Mouse (Mus musculus) left cerebral cortex, adult 18-20 months (tissue): ENCODE results near the gene Magix. TPM values are rescaled to one million over a fixed set of nuclear protein-coding genes. Genes with fewer than 3 reads are reported as not detected.
A peak's percentile ranks its signal among the peaks of the same experiment; 100 is the strongest.
"Not testable (repeated sequence)": the region's sequence is repeated elsewhere in the genome, so short reads cannot be mapped to it uniquely, and the experiment has no call there.

Experiments
- DNase-seq, 2 experiments: peaks; one replicate each; pipeline ENCODE4 v3.0.0; 2021 to 2022; ENCODE audit warnings: low spot score in 2 of 2, mixed read lengths in 1 of 2
- long read RNA-seq, 2 experiments: library from polyadenylated mRNA; stranded (forward); transcript quantifications; one replicate each; pipeline ENCODE4 v2.0.0; 2021
- total RNA-seq, 2 experiments: library from RNA; stranded (reverse); gene quantifications; 2 replicates each; pipeline ENCODE4 v1.2.3; 2021

Magix gene
- under 1 TPM; 0.19 to 0.44 TPM for total RNA-seq
- long read RNA-seq, experiment 1, partial matches to known transcripts: 1 of 3 reads
- long read RNA-seq, experiment 1, other reads (novel, unspliced or antisense): 2 of 3 reads
- long read RNA-seq, experiment 2: 0 reads

- no peak for DNase-seq
Observed at GRCm38 (mm10) chrX:7680864-7681263, at the start of gene Magix. Magix (minus strand) TSS chrX:7681251.

DNA sequence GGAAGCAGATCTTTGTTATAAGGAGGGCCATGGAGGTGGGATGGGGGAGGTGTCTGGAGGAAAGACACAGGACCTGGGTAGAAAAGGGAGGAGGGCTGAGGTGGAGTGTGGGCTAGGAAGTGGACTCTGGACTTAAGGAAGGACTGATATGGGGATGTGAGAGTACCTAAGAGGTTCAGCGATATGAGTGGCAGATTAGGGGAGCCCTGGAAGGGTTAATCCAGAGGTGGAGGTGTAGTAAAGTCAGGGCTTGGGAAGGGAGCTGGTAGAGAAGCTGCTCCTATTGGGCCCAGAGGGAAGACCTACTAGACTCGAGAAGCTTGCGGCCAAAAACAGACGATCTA is 47.8 kb upstream of the Magix start:
- no peak for DNase-seq

DNA sequence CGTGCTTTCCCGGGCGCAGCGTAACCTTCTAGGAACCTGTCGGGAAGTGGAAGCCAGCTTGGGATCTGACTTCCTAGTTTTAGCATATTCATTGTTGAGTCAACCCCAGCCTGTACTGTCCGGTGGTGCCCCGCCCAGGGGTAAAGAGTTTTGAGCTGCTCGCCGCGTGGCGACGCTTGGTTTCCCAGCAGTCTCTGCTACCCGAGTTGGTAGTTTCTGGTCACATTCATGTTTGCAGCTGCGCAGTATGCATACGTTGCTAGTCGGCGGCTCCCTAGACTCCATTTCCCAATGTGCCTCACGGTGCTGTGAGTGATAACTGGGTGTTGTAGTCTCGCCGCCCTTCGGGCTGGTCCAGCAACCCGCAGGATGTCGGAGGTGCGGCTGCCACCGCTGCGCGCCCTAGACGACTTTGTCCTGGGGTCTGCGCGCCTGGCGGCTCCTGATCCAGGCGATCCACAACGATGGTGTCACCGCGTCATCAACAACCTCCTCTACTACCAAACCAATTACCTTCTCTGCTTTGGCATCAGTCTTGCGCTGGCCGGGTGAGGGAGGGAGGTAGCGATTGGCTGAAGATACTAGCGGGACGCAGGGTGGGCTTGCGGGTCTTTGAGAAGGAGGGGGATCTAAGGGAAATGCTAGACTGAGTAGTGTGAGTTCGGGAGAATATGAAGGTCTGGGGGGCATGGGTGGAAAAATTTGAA is 47.3 kb upstream of the Magix start, which contains the start of gene Praf2:
Praf2 (plus strand) TSS at position 225 of the 707 bp plus-strand sequence.
- peak; percentile 75 to 87 for DNase-seq

GRCm38 (mm10) chrX:7727176-7727575 is 46.1 kb upstream of the Magix start:
- no peak for DNase-seq

- no peak for DNase-seq
Observed at GRCm38 (mm10) chrX:7725841-7726240, 44.8 kb upstream of the Magix start.

DNA sequence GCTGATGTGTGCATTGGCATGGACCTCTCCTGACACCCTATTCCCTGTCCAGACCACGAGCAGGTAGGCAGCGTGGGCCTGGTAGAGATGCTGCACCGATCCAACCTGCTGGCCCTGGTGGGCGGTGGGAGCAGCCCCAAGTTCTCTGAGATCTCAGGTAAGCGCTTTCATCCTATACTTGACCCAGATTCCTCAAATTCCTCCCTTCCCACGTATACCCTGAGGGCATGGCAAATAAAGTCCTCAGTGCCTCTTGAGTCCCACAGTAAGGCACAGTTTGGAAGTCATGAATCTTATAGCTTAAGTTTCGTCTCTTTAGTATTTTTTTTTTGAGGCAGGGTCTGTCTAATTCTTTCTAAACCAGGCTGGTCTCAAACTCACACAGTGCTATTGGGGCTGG is 43.1 kb upstream of the Magix start:
- no peak for DNase-seq

GRCm38 (mm10) chrX:7722691-7723090 is 41.6 kb upstream of the Magix start:
- no peak for DNase-seq

DNA sequence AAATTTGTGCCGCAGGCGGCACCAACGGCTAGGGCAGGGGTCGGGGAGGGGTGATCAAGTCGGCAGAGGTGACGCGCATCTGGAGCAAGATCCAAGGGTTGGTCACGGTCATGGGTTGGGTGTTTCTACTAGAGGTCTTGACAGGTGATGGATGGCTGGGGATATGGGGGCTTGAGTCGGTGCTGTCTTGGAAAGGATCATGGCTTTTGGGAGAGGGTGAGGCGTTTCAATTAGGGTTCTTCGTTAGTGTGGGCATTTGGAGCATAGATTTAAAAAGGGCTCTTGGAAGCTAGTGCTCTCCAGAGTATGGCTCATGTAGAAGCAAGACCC is 41.2 kb upstream of the Magix start:
- no peak for DNase-seq

DNA sequence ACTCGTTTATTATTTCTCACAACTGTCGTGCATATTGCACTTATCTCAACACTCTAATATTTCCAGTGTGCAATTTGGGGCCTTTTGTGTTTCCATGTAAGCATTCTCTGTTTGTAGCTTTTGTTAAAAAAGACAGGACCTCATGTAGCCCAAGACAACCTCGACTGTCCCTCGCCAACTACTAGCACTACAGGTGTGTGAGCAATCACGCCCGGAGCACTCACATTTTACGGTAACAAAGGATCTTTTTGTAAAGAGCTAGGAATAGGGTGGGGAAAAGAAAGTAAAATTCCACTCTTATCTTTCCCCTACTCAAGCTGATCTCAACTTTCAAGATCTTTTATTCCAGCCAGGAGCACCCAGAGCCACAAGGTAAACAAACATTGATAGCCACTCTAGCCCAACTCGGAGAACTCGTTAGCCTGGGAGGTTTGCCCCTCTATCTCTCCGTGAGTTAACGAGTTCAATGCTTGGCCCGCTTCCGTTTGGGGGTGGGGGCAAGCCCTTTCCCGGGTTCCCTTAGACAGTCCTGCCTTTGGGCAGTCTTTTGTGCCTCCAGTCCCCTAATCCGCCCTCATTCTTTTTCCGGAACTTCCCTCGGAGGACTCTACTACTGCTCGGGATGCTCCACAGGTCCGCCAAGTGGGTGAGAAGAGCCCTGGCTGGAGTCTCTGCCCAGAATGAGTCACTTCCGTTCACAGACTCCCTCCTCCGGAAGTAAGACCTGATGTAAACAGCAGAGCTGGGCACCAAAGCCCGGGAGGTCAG is 40.6 kb upstream of the Magix start, which contains the start of gene Gm45208:
Gm45208 (plus strand) TSS at position 732 of the 768 bp plus-strand sequence.
- peak; percentile 48 to 62 for DNase-seq

DNA sequence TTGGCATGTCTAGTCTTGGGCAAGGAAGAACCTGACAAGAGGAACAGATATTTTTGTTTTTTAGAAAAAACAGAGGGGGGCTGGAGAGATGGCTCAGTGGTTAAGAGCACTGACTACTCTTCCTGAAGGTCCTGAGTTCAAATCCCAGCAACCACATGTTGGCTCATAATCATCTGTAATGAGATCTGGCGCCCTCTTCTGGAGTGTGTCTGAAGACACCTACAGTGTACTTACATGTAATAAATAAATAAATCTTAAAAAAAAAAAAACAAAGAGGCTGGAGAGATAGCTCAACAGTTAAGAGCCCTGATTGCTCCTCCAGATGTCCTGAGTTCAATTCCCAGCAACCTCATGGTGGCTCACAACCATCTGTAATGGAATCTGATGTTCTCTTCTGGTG is 35.0 kb upstream of the Magix start:
- not testable (repeated sequence) for DNase-seq

DNA sequence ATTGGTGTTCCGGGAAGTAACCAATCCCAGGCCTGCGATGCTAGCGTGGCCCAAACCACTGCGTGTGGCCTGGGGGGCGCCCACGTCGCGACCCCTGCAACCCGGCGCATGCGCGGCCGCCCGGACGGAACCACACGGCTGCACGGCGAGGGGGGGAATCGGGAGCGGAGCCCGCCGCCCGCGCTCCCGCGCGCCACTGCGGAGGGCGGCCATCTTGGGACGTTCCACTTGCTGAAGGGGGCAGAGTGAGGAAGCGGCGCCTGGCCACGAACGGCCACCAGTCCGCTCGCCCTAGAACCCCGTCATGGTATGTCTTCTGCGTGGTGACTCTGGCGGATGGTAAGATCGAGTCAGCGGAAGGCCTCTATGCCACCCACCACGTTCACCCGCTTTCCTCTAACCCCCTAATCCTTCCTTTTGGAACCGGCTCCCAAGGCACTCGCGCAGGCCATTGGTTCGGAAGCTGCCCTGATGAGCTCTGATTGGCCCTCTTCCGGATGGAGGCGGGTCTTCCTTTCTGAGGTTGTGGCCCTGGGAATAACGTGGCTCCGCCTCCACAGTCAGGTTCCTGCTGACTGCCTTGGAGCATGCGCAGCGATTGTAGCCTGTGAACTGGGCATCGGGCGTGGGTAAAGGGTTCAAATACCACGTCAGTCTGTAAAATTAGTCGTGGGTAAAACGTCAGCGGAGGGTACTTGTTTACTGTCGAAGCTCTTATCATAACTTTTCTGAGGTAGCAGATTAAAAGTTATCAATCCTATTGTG is 33.3 kb upstream of the Magix start, which contains the start of gene Wdr45:
Wdr45 (plus strand) TSS at position 199 of the 765 bp plus-strand sequence.
- peak; percentile 86 to 92 for DNase-seq

- not testable (repeated sequence) for DNase-seq
Observed at GRCm38 (mm10) chrX:7713764-7714134, 32.7 kb upstream of the Magix start.

DNA sequence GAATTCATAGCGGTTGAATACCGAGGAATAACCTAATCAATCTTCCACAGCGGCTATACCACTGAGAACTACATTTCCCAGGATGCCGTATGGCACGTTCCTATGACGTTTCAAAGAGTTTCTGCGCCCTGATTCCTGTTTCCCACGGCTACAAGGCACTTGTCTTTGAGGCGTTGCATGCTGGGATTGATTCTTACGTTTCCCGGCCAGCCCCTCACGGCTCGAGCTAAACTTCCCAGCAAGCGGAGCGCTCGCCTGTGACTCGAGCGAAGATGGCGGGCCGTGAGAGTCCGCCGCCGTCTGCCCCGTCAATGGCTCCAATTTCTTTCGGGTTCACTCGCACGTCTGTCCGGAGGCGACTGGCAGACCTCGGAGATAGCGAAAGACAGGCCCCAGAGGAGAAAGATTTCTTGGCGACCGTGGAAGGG is 15.9 kb upstream of the Magix start, which contains the start of gene Gpkow:
Gpkow (plus strand) TSS at position 178 of the 428 bp plus-strand sequence.
- DNase-seq: peak; percentile 71 to 81

DNA sequence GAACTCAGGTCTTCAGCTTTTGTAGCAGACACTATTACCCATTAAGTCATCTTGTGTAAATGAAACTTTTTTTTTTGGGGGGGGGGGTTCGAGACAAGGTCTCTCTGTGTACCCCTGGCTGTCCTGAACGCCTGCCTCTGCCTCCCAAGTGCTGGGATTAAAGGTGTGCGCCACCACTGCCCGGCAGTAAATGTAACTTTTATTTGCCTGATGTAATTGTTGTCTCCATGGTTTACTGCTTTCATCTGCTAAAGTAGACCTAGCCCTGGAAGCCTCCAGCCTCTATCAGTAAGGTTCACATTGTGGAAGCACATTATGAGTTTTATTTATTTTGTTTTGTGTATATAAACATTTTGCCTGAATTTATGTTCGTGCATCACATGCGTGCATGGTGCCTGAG is 15.5 kb upstream of the Magix start:
- DNase-seq: no peak

DNA sequence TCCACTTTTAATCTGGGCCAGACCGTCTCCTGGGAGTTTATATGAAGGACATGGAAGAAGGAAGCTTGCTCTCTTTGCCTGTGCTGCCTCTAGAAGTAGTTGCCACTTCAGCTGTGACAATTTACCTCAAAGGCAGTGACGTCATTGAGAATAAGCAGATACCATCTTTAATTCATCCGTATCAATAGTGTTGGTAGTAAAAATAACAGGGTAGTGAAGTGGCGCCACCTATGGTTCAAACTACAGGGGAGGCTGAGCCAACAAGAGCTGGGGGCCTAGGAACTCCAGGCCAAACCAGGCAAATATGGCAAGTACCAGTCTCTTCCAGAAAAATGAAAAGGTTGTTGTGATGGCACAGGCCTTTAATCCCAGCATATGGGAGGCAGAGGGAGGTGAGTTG is 11.8 kb upstream of the Magix start:
- peak in 1 of 2 experiments; percentile 34 for DNase-seq

DNA sequence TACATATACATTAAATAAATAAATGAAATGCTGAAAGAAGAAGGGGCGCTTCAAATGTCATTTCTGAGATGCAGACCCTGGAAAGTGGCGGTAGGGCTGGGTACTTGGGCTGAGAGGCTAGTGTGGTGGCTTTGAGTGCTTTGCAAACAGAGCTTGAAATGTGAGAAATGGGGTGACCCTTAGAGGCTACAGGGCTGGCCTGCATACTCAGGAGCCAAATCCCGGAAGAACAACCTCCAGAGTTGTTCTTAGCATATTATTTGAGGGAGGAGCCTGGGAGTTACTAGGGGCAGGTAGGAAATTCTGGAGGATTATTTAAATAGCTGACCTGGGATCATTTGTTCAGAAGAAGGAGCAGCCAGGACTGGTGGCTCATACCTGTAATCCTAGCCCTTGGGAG is 9.4 kb upstream of the Magix start:
- DNase-seq: no peak

GRCm38 (mm10) chrX:7688321-7688720 is 7.3 kb upstream of the Magix start:
- DNase-seq: no peak

GRCm38 (mm10) chrX:7680057-7680412 is 1.0 kb downstream of the Magix start:
- no peak for DNase-seq

DNA sequence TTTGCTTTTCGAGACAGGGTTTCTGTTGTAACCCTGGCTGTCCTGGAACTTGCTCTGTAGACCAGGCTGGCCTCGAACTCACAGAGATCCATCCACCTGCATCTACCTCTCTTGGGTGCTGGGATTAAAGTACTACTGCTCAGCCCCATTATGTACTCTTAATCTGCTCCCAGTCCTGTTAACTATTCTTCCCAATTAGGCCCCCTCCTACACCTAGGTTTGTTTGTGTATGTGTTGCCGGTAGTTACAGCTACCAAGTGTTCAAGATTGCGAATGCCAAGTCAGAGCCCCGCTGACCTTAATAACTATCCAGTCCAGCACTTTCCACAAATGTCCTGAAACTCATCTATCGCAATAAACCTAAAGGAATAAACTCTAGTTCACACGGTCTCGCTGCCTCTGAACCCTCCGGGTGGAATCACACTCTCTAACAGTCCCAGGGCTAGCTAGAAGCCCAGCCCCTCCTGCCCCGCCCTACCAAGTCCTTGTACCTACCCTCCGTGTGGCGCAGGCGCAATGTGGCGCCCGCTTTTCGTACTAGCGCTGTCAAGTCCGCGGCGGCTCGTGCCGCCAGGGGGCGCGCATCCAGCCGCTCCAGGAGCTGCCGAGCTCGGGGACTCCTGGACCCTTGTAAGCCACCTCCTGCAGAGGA is 1.5 kb downstream of the Magix start:
- peak; percentile 82 to 85 for DNase-seq

DNA sequence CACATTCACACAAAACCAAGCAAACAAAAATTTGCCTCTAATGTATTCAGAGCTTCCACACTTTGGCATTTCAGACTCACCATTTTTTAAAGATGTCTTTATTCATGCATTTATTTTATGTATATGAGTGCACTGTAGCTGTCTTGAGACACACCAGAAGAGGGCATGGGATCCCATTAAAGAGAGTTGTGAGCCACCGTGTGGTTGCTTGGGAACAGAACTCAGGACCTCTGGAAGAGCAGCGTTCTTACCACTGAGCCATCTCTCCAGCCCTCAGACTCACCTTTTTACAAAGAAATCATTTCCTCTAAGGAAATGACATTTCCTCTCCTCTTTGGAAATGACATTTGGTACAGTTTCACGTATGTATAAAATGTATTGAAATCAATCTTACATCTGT is 2.1 kb downstream of the Magix start:
- no peak for DNase-seq

DNA sequence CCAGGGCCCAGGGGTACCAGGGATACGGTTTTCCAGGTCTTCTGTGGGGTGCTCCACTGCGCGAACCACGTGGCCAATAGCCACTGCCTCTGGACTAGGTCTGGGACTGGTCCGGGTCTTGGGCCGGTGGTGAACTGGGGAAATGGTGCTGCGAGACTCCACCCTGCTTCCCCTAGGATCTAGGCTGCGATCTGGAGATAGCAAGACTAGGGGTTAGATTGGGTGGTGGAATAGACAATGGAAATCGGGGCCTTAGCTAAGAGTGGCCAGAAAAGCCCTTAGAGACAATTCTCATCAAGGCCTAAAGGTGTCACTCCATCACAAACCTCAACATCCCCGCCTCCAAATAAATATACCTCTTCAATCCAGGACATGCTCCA is 6.1 kb downstream of the Magix start:
- DNase-seq: no peak
